Mouse (Mus musculus): ENCODE results near the gene Pkp3. TPM values are rescaled to one million over a fixed set of nuclear protein-coding genes. Genes with fewer than 3 reads are reported as not detected.
A peak's percentile ranks its signal among the peaks of the same experiment; 100 is the strongest.

The Pkp3 gene
- polyA plus RNA-seq, 1 experiment from 2014 or later, result 9.6 TPM

- Histone ChIP-seq H3K4me1 (peaks cover 24% of the 10 kb centered on the region), H3K4me3 (peak within 1 kb of the TSS; percentile 75), H3K27me3 (replicated peaks; ENCODE audit: low read depth, poor library complexity, severe bottlenecking) (peaks cover 3% of the 10 kb centered on the region; the same call in 1 of the 2 replicates), H3K36me3 (replicated peaks) (peaks cover 56% of the 10 kb centered on the region), H3K9me3 (peaks cover 3% of the 10 kb centered on the region; the same call in 1 of the 2 replicates), H3K27ac (replicated peaks) (peak within 1 kb of the TSS; percentile 97)
- peak; percentile 93 for DNase-seq (ENCODE audit: low spot score)
- WGBS, result 1% methylated on average over 72 of the region's 72 CpGs
Measured at GRCm38 (mm10) chr7:141060426-141061242, 17.4 kb upstream of the Pkp3 start, which contains the start of gene B4galnt4. Gene B4galnt4 (plus strand): TSS chr7:141061104.

GRCm38 (mm10) chr7:141061269-141061692, 16.7 kb upstream of the Pkp3 start:
- peak; percentile 76 for DNase-seq (ENCODE audit: low spot score)
- H3K27me3 ChIP-seq (replicated peaks; ENCODE audit: low read depth, poor library complexity, severe bottlenecking), result peaks cover 3% of the 10 kb centered on the region; the same call in 1 of the 2 replicates
- peak overlapping the region; percentile 97 for H3K27ac ChIP-seq (replicated peaks)
- H3K9me3 ChIP-seq, result no peaks in the 10 kb centered on the region
- under 1% methylated on average over 37 of the region's 37 CpGs for WGBS
- H3K4me3 ChIP-seq, result peak overlapping the region; percentile 75
- H3K4me1 ChIP-seq, result peaks cover 24% of the 10 kb centered on the region
- peaks cover 56% of the 10 kb centered on the region for H3K36me3 ChIP-seq (replicated peaks)

- 92% methylated on average over 7 of the region's 7 CpGs for WGBS
Measured at GRCm38 (mm10) chr7:141062525-141062924, 15.5 kb upstream of the Pkp3 start.

GRCm38 (mm10) chr7:141063353-141063752, 14.7 kb upstream of the Pkp3 start:
- no peak overlapping the region for H3K4me3 ChIP-seq
- peaks cover 62% of the 10 kb centered on the region for H3K36me3 ChIP-seq (replicated peaks)
- H3K9me3 ChIP-seq, result no peaks in the 10 kb centered on the region
- H3K27me3 ChIP-seq (replicated peaks; ENCODE audit: low read depth, poor library complexity, severe bottlenecking), result peaks cover 4% of the 10 kb centered on the region; the same call in 1 of the 2 replicates
- H3K4me1 ChIP-seq, result peaks cover 24% of the 10 kb centered on the region
- WGBS, result 89% methylated on average over 3 of the region's 3 CpGs
- H3K27ac ChIP-seq (replicated peaks), result no peak overlapping the region
- DNase-seq (ENCODE audit: low spot score), result no peak

More at GRCm38 (mm10) chr7:141062525-141062924, 15.5 kb upstream of the Pkp3 start:
- H3K9me3 ChIP-seq, result no peaks in the 10 kb centered on the region
- peaks cover 3% of the 10 kb centered on the region; the same call in 1 of the 2 replicates for H3K27me3 ChIP-seq (replicated peaks; ENCODE audit: low read depth, poor library complexity, severe bottlenecking)
- H3K27ac ChIP-seq (replicated peaks), result no peak overlapping the region
- peaks cover 58% of the 10 kb centered on the region for H3K36me3 ChIP-seq (replicated peaks)
- H3K4me1 ChIP-seq, result peaks cover 24% of the 10 kb centered on the region
- no peak overlapping the region for H3K4me3 ChIP-seq
- no peak for DNase-seq (ENCODE audit: low spot score)

GRCm38 (mm10) chr7:141064175-141064574, 13.8 kb upstream of the Pkp3 start:
- Histone ChIP-seq H3K36me3 (replicated peaks) (peaks cover 65% of the 10 kb centered on the region), H3K9me3 (no peaks in the 10 kb centered on the region), H3K4me1 (peaks cover 24% of the 10 kb centered on the region), H3K27ac (replicated peaks) (no peak overlapping the region), H3K4me3 (no peak overlapping the region; the same call in 1 of the 2 replicates), H3K27me3 (replicated peaks; ENCODE audit: low read depth, poor library complexity, severe bottlenecking) (peaks cover 10% of the 10 kb centered on the region)
- 87% methylated on average over 7 of the region's 7 CpGs for WGBS
- no peak for DNase-seq (ENCODE audit: low spot score)

GRCm38 (mm10) chr7:141064576-141064975, 13.4 kb upstream of the Pkp3 start:
- Histone ChIP-seq H3K36me3 (replicated peaks) (peaks cover 65% of the 10 kb centered on the region), H3K4me1 (peaks cover 25% of the 10 kb centered on the region), H3K9me3 (no peaks in the 10 kb centered on the region), H3K4me3 (no peak overlapping the region; the same call in 1 of the 2 replicates), H3K27me3 (replicated peaks; ENCODE audit: low read depth, poor library complexity, severe bottlenecking) (peaks cover 12% of the 10 kb centered on the region), H3K27ac (replicated peaks) (no peak overlapping the region)
- no peak for DNase-seq (ENCODE audit: low spot score)
- 95% methylated on average over 7 of the region's 7 CpGs for WGBS

GRCm38 (mm10) chr7:141068351-141068750, 9.7 kb upstream of the Pkp3 start:
- no peaks in the 10 kb centered on the region for H3K9me3 ChIP-seq
- no peak for DNase-seq (ENCODE audit: low spot score)
- H3K36me3 ChIP-seq (replicated peaks), result peaks cover 56% of the 10 kb centered on the region
- H3K27me3 ChIP-seq (replicated peaks; ENCODE audit: low read depth, poor library complexity, severe bottlenecking), result peaks cover 31% of the 10 kb centered on the region
- H3K27ac ChIP-seq (replicated peaks), result no peak overlapping the region
- H3K4me1 ChIP-seq, result peaks cover 26% of the 10 kb centered on the region
- no peak overlapping the region for H3K4me3 ChIP-seq
- WGBS, result 83% methylated on average over 19 of the region's 19 CpGs

- Histone ChIP-seq H3K27me3 (replicated peaks; ENCODE audit: low read depth, poor library complexity, severe bottlenecking) (peaks cover 31% of the 10 kb centered on the region), H3K36me3 (replicated peaks) (peaks cover 37% of the 10 kb centered on the region), H3K4me1 (peaks cover 26% of the 10 kb centered on the region), H3K4me3 (peak overlapping the region; percentile 57), H3K27ac (replicated peaks) (peak overlapping the region; percentile 76), H3K9me3 (no peaks in the 10 kb centered on the region)
- 1% methylated on average over 51 of the region's 51 CpGs for WGBS
- DNase-seq (ENCODE audit: low spot score), result peak; percentile 84
Measured at GRCm38 (mm10) chr7:141070058-141070862, 7.8 kb upstream of the Pkp3 start.

GRCm38 (mm10) chr7:141072017-141072745, 5.8 kb upstream of the Pkp3 start:
- DNase-seq (ENCODE audit: low spot score), result peak; percentile 49
- H3K4me1 ChIP-seq, result peaks cover 26% of the 10 kb centered on the region
- WGBS, result 35% methylated on average over 23 of the region's 23 CpGs
- peaks cover 40% of the 10 kb centered on the region for H3K27me3 ChIP-seq (replicated peaks; ENCODE audit: low read depth, poor library complexity, severe bottlenecking)
- H3K4me3 ChIP-seq, result peak overlapping the region; percentile 12; the same call in 1 of the 2 replicates
- H3K36me3 ChIP-seq (replicated peaks), result peaks cover 18% of the 10 kb centered on the region
- no peaks in the 10 kb centered on the region for H3K9me3 ChIP-seq
- H3K27ac ChIP-seq (replicated peaks), result no peak overlapping the region

GRCm38 (mm10) chr7:141073782-141074181, 4.2 kb upstream of the Pkp3 start:
- Histone ChIP-seq H3K4me1 (peaks cover 27% of the 10 kb centered on the region), H3K27me3 (replicated peaks; ENCODE audit: low read depth, poor library complexity, severe bottlenecking) (peaks cover 41% of the 10 kb centered on the region), H3K4me3 (no peak overlapping the region), H3K36me3 (replicated peaks) (peaks cover 2% of the 10 kb centered on the region), H3K9me3 (no peaks in the 10 kb centered on the region), H3K27ac (replicated peaks) (no peak overlapping the region)
- WGBS, result 84% methylated on average over 4 of the region's 4 CpGs
- DNase-seq (ENCODE audit: low spot score), result no peak

- no peak for DNase-seq (ENCODE audit: low spot score)
- Histone ChIP-seq H3K4me1 (peaks cover 22% of the 10 kb centered on the region), H3K4me3 (no peak overlapping the region), H3K27ac (replicated peaks) (0 out of 2 replicates have a peak overlapping the region, but pooled peaks have one; percentile 30), H3K27me3 (replicated peaks; ENCODE audit: low read depth, poor library complexity, severe bottlenecking) (peaks cover 39% of the 10 kb centered on the region), H3K36me3 (replicated peaks) (peaks cover 9% of the 10 kb centered on the region), H3K9me3 (no peaks in the 10 kb centered on the region)
- 80% methylated on average over 4 of the region's 4 CpGs for WGBS
Measured at GRCm38 (mm10) chr7:141078876-141079275, 858 bp downstream of the Pkp3 start.

Data from embryonic facial prominence, embryonic 10.5 days (tissue).